Mouse (Mus musculus): ENCODE measurements around the gene Dnajc3. TPM values are rescaled to one million over a fixed set of nuclear protein-coding genes. Genes with fewer than 3 reads are reported as not detected.

Gene Dnajc3
- 25.3 and 29.9 TPM in 2 replicates for polyA plus RNA-seq (2014; fragmentation: Nextera tagmentation; extraction: Ambion mirVana)

GRCm38 (mm10) chr14:118937533-118938492, at the start of gene Dnajc3:
TSS of gene Dnajc3 (plus strand) at chr14:118937976.
- H3K9me3 ChIP-seq (ENCODE audit: control insufficient read depth, low read length), result no peaks in the 10 kb centered on the region
- no peaks in the 10 kb centered on the region for H3K27me3 ChIP-seq (ENCODE audit: control insufficient read depth, insufficient read depth, low read length)
- WGBS, result under 1% methylated on average over 122 of the region's 124 CpGs
- DNase-seq (ENCODE audit: low spot score) (peak; percentile 98), ATAC-seq (ENCODE audit: low FRiP score) (peak; percentile 100)
- H3K4me2 ChIP-seq (replicated peaks), result peak within 1 kb of the TSS; percentile 77
- peak within 1 kb of the TSS; percentile 87 for H3K27ac ChIP-seq
- peak within 1 kb of the TSS; percentile 99 for H3K4me3 ChIP-seq (replicated peaks; ENCODE audit: low read length)
- H3K9ac ChIP-seq, result peak within 1 kb of the TSS; percentile 97
- H3K36me3 ChIP-seq (replicated peaks; ENCODE audit: control insufficient read depth, insufficient read depth), result no peaks in the 10 kb centered on the region
- H3K4me1 ChIP-seq (replicated peaks; ENCODE audit: control insufficient read depth, insufficient read depth, low read length), result peaks cover 15% of the 10 kb centered on the region

GRCm38 (mm10) chr14:118890101-118890500, 47.7 kb upstream of the Dnajc3 start:
- Histone ChIP-seq H3K36me3 (replicated peaks; ENCODE audit: control insufficient read depth, insufficient read depth) (peaks cover 97% of the 10 kb centered on the region), H3K27ac (no peak overlapping the region), H3K9me3 (ENCODE audit: control insufficient read depth, low read length) (no peaks in the 10 kb centered on the region), H3K27me3 (ENCODE audit: control insufficient read depth, insufficient read depth, low read length) (no peaks in the 10 kb centered on the region), H3K4me1 (replicated peaks; ENCODE audit: control insufficient read depth, insufficient read depth, low read length) (no peaks in the 10 kb centered on the region), H3K4me2 (replicated peaks) (no peak overlapping the region), H3K9ac (no peak overlapping the region), H3K4me3 (replicated peaks; ENCODE audit: low read length) (no peak overlapping the region)
- DNase-seq (ENCODE audit: low spot score) (no peak), ATAC-seq (ENCODE audit: low FRiP score) (no peak)
- WGBS, result 90% methylated on average over 4 of the region's 4 CpGs

GRCm38 (mm10) chr14:118895228-118895627, 42.5 kb upstream of the Dnajc3 start:
- peaks cover 98% of the 10 kb centered on the region for H3K36me3 ChIP-seq (replicated peaks; ENCODE audit: control insufficient read depth, insufficient read depth)
- H3K4me3 ChIP-seq (replicated peaks; ENCODE audit: low read length), result no peak overlapping the region

GRCm38 (mm10) chr14:118895655-118896054, 42.1 kb upstream of the Dnajc3 start:
- no peaks in the 10 kb centered on the region for H3K27me3 ChIP-seq (ENCODE audit: control insufficient read depth, insufficient read depth, low read length)
- DNase-seq (ENCODE audit: low spot score), result no peak
- no peak for ATAC-seq (ENCODE audit: low FRiP score)
- H3K4me1 ChIP-seq (replicated peaks; ENCODE audit: control insufficient read depth, insufficient read depth, low read length), result no peaks in the 10 kb centered on the region
- H3K27ac ChIP-seq, result no peak overlapping the region
- H3K9me3 ChIP-seq (ENCODE audit: control insufficient read depth, low read length), result no peaks in the 10 kb centered on the region
- H3K36me3 ChIP-seq (replicated peaks; ENCODE audit: control insufficient read depth, insufficient read depth), result peaks cover 98% of the 10 kb centered on the region
- H3K4me3 ChIP-seq (replicated peaks; ENCODE audit: low read length), result no peak overlapping the region
- H3K9ac ChIP-seq, result no peak overlapping the region
- no peak overlapping the region for H3K4me2 ChIP-seq (replicated peaks)
- WGBS, result 95% methylated on average over 10 of the region's 10 CpGs

More at GRCm38 (mm10) chr14:118895228-118895627, 42.5 kb upstream of the Dnajc3 start:
- no peak overlapping the region for H3K9ac ChIP-seq
- H3K9me3 ChIP-seq (ENCODE audit: control insufficient read depth, low read length), result no peaks in the 10 kb centered on the region
- H3K4me2 ChIP-seq (replicated peaks), result no peak overlapping the region
- no peaks in the 10 kb centered on the region for H3K4me1 ChIP-seq (replicated peaks; ENCODE audit: control insufficient read depth, insufficient read depth, low read length)
- H3K27ac ChIP-seq, result no peak overlapping the region
- no peak for DNase-seq (ENCODE audit: low spot score)
- ATAC-seq (ENCODE audit: low FRiP score), result no peak
- no peaks in the 10 kb centered on the region for H3K27me3 ChIP-seq (ENCODE audit: control insufficient read depth, insufficient read depth, low read length)
- WGBS, result 93% methylated on average over 7 of the region's 7 CpGs

DNA sequence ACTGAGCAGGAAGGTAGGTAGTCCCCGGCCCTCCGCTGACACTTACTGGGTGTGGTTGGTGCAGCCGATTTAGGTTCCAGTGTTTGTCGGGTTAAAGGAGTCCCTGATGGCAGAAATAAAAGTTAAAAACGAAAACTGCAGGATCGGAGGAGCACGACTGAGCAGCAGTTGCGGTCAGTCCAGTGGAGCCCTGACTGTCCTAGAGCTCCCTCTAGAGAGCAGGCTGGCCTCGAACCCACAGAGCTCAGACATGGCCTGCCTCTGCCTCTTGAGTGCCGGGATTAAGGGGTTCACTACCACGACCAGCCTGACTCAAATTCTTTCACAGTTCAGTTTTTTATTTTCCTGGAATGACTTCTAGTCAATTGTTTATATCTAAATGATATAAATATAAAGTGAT, 37.8 kb upstream of the Dnajc3 start:
- H3K9ac ChIP-seq, result no peak overlapping the region
- no peaks in the 10 kb centered on the region for H3K9me3 ChIP-seq (ENCODE audit: control insufficient read depth, low read length)
- no peak overlapping the region for H3K27ac ChIP-seq
- no peaks in the 10 kb centered on the region for H3K27me3 ChIP-seq (ENCODE audit: control insufficient read depth, insufficient read depth, low read length)
- peaks cover 98% of the 10 kb centered on the region for H3K36me3 ChIP-seq (replicated peaks; ENCODE audit: control insufficient read depth, insufficient read depth)
- DNase-seq (ENCODE audit: low spot score) (no peak), ATAC-seq (ENCODE audit: low FRiP score) (no peak)
- no peak overlapping the region for H3K4me3 ChIP-seq (replicated peaks; ENCODE audit: low read length)
- no peak overlapping the region for H3K4me2 ChIP-seq (replicated peaks)
- WGBS, result 89% methylated on average over 11 of the region's 11 CpGs
- no peaks in the 10 kb centered on the region for H3K4me1 ChIP-seq (replicated peaks; ENCODE audit: control insufficient read depth, insufficient read depth, low read length)

DNA sequence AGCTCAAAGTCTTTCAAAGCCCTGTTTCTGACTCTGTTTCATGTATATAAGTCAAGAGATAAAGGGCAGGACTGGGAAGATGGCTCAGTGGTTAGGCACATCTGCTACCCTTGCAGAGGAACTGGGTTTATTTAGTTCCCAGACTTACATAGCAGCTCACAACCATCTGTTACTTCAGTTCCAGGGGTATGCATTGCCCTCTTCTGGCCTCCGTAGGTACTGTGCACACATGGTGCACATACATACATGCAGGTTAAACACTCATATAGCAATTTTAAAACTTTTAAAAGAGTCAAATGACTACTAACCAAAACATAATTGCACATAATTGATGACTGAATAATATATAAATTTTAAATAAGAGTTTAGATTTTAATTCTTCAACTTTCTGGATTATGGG, 36.9 kb upstream of the Dnajc3 start:
- 97% methylated on average over 1 of the region's 1 CpGs for WGBS
- Histone ChIP-seq H3K4me3 (replicated peaks; ENCODE audit: low read length) (no peak overlapping the region), H3K4me2 (replicated peaks) (no peak overlapping the region), H3K9ac (no peak overlapping the region), H3K27ac (no peak overlapping the region), H3K36me3 (replicated peaks; ENCODE audit: control insufficient read depth, insufficient read depth) (peaks cover 96% of the 10 kb centered on the region), H3K9me3 (ENCODE audit: control insufficient read depth, low read length) (no peaks in the 10 kb centered on the region), H3K4me1 (replicated peaks; ENCODE audit: control insufficient read depth, insufficient read depth, low read length) (no peaks in the 10 kb centered on the region), H3K27me3 (ENCODE audit: control insufficient read depth, insufficient read depth, low read length) (no peaks in the 10 kb centered on the region)
- no peak for ATAC-seq (ENCODE audit: low FRiP score)
- DNase-seq (ENCODE audit: low spot score), result no peak

DNA sequence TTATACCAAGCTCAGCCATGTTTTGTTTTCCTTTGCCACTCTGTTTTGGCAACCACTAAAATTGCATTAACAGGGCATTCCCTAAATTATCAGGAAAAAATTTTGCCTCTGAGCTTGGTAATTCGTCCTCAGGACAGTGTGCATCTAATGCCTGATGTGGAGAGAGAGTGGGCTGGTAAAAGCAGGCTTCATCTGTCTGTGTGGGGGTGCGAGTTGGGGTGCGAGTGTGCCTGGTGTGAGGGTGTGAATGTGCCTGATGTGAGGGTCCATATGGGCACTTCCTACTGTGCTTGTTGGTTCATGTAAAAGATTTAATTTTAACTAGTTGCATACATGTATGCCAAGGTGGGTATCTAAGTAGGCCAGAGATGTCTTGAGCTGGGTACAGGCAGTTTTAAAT, 34.4 kb upstream of the Dnajc3 start:
- Histone ChIP-seq H3K9me3 (ENCODE audit: control insufficient read depth, low read length) (no peaks in the 10 kb centered on the region), H3K36me3 (replicated peaks; ENCODE audit: control insufficient read depth, insufficient read depth) (peaks cover 95% of the 10 kb centered on the region), H3K4me2 (replicated peaks) (no peak overlapping the region), H3K4me3 (replicated peaks; ENCODE audit: low read length) (no peak overlapping the region), H3K9ac (no peak overlapping the region), H3K4me1 (replicated peaks; ENCODE audit: control insufficient read depth, insufficient read depth, low read length) (no peaks in the 10 kb centered on the region), H3K27ac (no peak overlapping the region), H3K27me3 (ENCODE audit: control insufficient read depth, insufficient read depth, low read length) (no peaks in the 10 kb centered on the region)
- DNase-seq (ENCODE audit: low spot score), result no peak
- ATAC-seq (ENCODE audit: low FRiP score), result no peak
- 89% methylated on average over 3 of the region's 3 CpGs for WGBS

GRCm38 (mm10) chr14:118903867-118904562, 33.8 kb upstream of the Dnajc3 start:
- Histone ChIP-seq H3K36me3 (replicated peaks; ENCODE audit: control insufficient read depth, insufficient read depth) (peaks cover 95% of the 10 kb centered on the region), H3K4me1 (replicated peaks; ENCODE audit: control insufficient read depth, insufficient read depth, low read length) (no peaks in the 10 kb centered on the region), H3K4me3 (replicated peaks; ENCODE audit: low read length) (no peak overlapping the region), H3K4me2 (replicated peaks) (no peak overlapping the region), H3K9ac (no peak overlapping the region), H3K27ac (no peak overlapping the region), H3K27me3 (ENCODE audit: control insufficient read depth, insufficient read depth, low read length) (no peaks in the 10 kb centered on the region), H3K9me3 (ENCODE audit: control insufficient read depth, low read length) (no peaks in the 10 kb centered on the region)
- ATAC-seq (ENCODE audit: low FRiP score) (peak; percentile 61; the same call in 1 of the 2 replicates), DNase-seq (ENCODE audit: low spot score) (no peak)
- 31% methylated on average over 6 of the region's 6 CpGs for WGBS

DNA sequence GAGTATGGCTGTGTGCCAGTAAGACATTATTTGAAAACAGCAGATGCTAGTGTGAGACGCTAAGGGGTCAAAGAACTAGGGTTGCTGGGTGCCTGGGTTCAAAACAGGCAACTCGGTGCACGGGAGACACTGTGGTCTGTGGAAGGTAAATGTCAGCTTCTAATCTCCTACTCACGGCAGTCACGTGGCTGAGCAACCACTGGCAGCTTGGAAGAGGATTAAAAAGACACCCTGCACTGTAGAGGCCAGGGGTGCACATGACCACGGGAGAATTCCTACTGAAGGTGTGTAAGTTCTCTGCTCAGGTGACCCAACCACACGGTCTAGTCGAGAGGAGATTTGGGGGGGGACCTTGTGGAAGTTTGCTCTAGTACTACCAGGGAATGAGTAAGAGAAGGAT, 30.2 kb upstream of the Dnajc3 start:
- WGBS, result 81% methylated on average over 8 of the region's 8 CpGs
- DNase-seq (ENCODE audit: low spot score), result no peak
- ATAC-seq (ENCODE audit: low FRiP score), result no peak
- Histone ChIP-seq H3K4me3 (replicated peaks; ENCODE audit: low read length) (no peak overlapping the region), H3K9ac (no peak overlapping the region), H3K4me1 (replicated peaks; ENCODE audit: control insufficient read depth, insufficient read depth, low read length) (no peaks in the 10 kb centered on the region), H3K27me3 (ENCODE audit: control insufficient read depth, insufficient read depth, low read length) (no peaks in the 10 kb centered on the region), H3K36me3 (replicated peaks; ENCODE audit: control insufficient read depth, insufficient read depth) (peaks cover 96% of the 10 kb centered on the region), H3K4me2 (replicated peaks) (no peak overlapping the region), H3K9me3 (ENCODE audit: control insufficient read depth, low read length) (no peaks in the 10 kb centered on the region), H3K27ac (no peak overlapping the region)

Measured in hindbrain, embryonic 14.5 days (tissue).